Mouse (Mus musculus) urinary bladder, adult 18-20 months (tissue): Measurements from ENCODE around the gene 1700008O03Rik.

Source experiments
- DNase-seq, 2 experiments: peaks; one replicate each; pipeline ENCODE4 v3.0.0; 2022; ENCODE audit warnings: low spot score in 2 of 2, mixed read lengths in 2 of 2

Gene 1700008O03Rik

DNA sequence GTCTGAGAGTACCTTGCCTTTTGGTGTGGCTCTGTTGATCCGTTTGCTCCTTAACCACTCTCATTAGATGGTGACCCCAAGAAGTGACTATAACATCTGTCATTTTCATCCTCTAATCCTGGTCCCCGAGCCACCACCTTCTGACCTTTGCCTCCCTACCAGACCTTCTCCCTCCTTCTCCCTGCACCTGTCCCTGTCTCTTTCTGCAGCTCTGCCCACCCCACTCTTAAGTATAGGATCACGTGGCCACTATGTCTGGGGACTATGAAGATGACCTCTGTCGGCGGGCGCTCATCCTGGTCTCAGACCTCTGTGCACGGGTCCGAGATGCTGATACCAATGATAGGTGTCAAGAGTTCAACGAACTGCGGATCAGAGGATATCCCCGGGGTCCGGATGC, at the start of gene 1700008O03Rik:
Gene 1700008O03Rik, minus strand, starts transcription at position 101 of the 400 bp plus-strand sequence.
- DNase-seq: no peak

DNA sequence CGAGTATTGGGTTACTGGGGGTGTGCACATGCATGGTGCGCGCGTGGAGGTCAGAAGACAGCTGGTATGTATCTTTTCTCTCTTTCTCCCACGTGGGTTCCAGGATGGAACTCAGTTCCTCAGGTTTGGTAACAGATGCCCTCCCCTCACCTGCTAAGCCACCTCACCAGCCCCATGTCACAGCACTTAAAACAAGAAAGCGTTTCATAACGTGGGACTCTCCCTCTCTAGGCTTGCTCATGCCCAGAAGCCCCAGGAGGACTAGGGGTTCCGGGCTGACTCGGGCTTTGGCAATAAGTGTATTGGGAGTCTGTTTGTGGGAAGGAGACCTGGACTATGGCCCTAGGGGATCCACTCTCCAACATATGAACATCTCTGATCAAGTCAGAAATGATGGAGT, 48.5 kb upstream of the 1700008O03Rik start:
- no peak for DNase-seq

DNA sequence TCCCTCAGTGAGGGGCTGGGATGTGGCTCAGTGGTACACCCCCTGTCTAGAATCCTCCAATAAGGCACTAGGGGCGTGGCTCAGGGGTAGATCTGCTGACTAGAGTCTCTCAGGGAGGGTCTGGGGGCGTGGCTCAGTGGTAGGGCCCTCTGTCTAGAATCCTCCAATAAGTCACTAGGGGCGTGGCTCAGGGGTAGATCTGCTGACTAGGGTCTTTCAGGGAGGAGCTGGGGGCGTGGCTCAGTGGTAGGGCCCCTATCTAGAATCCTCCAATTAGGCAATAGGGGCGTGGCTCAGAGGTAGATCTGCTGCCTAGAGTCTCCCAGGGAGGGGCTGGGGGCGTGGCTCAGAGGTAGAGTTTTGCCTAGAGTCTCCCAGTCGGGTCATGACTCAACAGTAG, 47.8 kb upstream of the 1700008O03Rik start:
- no peak for DNase-seq

DNA sequence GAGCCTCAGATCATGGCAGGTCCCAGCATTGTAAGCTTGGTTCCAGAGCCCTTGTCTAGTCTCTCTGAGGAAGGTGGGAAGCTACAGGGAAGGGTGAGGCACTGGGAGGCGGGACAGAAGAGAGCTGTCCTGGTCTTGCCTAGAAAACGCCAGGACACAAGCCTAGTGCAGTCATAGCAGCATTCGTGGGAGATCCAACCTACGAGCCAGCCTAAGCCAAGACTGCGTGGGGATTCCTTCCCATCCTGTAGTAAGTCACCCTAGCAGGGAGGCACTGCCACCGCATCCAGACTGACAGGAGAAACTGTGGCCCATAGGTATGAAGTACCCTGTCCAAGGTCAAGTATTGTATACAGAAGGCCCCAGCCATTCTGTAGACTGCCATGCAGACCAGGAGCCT, 46.9 kb upstream of the 1700008O03Rik start:
- no peak for DNase-seq

DNA sequence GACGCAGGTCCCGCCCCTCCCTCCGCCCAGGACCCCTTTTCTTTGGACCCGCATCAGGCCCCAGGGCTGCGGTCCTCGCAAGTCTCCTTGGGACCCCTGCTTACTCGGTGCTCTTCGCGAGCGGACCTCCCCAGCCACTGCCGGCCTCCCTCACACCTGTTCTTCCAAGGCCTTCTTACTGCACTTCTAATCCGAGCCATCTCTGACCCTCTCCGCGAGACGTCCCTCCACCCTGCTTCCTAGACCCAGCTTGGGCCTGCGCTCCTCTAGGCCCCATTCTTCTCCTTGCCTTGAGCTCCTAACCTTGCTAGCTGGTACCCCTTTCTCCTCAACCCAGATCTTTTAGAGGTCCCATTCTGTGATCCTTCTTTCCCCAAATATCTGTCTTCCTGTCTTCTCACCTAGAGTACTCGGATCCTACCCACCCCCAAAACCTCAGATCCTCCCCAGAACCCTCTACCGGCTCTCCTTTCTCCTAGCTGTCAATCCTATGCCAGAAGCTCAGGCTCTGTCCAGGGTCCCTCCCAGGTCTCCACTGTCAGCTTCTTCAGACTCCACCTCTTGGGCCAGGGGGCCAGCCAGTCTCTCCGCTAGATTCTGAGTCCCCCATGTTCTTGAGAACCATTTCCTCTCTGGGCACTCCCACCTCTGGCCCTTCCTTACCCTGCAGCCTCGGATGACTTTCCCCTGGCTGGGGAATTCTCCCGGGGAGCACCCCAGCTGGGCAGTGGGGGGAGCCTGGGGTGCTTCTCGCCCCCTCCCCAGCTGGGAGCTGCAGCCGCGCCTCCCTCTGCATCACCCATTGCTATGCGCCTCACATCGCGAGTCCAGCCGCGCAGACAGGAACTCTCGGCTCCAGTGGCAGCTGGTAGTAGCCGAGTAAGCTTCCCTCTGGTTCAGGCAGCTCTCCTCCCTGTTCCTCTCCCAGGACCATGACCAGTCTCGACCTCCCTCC, 44.2 kb upstream of the 1700008O03Rik start:
- DNase-seq: no peak

DNA sequence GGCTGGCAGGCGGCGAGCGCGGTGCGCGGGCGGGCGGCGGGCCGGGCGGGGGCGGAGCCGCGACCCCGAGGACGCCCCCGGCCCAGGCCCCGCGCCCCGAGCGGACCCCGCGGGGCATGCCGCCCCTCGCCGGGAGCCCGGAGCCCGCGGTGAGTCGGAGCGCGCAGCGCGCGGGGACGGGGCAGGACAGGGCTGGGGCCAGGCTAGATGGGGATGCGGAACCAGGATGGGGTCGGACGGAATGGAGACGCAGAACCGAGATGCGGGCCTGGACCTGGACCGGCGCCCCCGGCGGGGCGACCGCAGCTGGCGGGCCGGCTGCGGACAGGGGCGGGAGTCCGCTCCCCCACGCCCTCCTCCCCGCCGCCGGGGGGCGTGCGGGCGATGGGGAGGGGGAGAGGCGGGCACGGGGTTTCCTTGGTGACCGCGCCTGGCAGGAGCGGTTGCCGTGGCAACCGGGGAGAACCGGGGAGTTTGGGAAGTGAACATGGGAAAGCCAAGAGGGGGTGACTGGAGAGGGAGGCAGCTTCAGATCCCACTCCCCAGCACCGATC, 43.4 kb upstream of the 1700008O03Rik start, which contains the start of gene Lrrc4b:
Gene Lrrc4b, plus strand, starts transcription at position 51 of the 554 bp plus-strand sequence.
- no peak for DNase-seq

DNA sequence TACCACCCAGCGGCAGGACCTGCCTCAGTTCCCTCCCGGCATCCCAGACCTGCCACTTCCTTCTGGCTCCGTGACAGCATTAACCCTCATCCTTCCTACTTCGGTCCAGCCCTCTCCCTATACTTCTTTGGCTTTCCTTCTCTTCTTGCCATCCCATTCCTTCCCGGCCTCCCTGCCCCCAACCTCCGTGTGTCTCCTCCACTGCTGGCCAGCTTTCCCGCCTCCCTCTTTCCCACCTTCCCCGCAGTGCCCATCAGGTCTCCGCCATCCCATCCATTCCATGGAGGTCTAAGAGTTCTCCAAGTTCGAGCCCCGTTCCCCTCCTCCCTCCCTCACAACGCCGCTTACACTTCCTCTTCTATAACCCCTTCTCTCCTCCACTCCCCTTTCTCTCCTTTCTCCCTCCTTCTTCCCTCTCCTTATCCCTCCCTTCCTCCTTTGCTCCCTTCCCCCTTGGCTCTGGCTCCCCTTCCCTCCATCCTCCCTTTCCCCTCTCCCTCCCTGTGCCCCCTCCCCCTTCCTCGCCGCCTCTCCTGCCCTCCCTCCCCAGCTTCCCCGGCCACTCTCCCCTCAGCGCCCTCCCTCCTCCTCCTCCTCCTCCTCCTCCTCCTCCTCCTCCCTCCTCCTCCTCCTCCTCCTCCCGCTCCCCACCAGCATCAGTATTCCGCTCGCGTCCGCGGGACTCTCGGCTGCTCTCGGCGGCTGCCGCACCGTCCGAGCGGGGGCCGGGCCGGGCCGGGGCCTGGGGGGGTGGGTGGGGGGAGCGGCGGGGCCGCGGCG, 42.7 kb upstream of the 1700008O03Rik start:
- no peak for DNase-seq

DNA sequence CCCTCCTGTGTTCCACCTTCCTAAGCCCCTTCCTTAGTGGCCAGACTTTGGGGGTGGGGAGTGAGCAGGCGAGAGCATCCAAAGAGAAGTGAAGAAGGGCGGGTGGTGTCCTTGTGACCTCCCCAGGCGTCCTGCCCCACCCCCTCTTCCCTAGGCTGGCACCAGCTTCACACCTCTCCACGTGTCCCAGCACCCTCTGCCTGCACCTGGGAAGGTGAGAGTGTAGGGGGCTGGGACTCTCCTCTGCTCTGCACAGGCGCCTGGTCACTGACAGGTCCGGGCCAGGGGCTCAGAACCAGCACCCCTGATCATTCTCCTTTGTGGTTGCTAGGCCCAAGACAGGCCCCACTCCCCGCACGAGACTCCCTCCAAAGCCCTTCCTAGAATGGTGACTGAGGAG, 42.0 kb upstream of the 1700008O03Rik start:
- no peak for DNase-seq

DNA sequence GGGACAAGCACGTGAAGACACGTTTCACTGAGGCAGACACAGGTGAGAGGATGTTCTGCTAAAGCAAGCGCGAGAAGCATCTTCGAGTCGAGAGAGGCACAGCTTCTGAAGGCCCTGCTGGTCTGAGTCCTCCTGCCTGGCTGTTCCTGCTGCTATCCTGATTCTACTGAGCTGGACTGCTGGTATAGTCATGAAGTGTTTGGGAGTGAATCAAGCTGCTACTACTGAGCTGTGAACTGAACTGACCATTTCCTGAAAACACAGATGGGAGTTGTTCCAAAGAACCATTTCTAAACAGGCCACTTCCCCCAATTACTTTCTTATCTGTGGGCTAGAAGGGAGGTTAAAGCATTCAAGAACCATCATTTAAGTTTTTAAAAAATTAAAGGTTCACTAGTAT, 27.7 kb upstream of the 1700008O03Rik start:
- DNase-seq: no peak

DNA sequence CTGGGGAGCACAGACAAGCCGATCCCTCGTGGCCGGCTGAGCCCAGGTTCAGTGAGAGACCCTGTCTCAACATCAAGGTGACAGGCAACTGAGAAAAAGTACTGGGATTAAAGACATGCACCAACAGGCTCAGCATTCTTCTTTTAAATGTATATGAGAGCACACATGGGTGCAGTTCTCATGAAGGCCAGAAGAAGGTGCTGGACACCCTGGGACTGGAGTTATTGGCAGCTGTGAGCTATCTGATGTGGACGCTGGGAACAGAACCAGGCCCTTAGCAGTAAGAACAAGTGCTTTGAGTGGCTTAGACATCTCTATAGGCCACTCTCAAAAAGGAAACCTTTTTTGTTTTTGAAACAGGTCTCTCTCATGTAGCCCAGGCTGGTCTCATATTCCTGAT, 25.5 kb upstream of the 1700008O03Rik start:
- DNase-seq: no peak

DNA sequence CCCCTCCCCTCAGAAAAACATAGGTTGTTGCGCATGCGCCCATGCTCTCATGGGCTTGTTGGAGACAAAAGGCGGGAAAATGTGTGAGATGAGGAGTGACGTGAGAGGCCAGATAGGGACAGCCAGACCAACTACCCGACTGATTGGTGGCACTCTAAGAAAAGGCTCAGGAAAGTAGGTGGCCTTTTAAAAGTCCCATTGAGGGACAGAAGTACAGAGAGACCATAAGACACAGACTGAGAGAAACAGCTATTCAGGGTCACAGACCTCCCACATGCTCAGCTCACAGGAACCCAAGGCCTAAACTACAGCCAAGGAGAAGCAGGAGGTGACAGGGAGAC, 20.4 kb upstream of the 1700008O03Rik start:
- DNase-seq: no peak

DNA sequence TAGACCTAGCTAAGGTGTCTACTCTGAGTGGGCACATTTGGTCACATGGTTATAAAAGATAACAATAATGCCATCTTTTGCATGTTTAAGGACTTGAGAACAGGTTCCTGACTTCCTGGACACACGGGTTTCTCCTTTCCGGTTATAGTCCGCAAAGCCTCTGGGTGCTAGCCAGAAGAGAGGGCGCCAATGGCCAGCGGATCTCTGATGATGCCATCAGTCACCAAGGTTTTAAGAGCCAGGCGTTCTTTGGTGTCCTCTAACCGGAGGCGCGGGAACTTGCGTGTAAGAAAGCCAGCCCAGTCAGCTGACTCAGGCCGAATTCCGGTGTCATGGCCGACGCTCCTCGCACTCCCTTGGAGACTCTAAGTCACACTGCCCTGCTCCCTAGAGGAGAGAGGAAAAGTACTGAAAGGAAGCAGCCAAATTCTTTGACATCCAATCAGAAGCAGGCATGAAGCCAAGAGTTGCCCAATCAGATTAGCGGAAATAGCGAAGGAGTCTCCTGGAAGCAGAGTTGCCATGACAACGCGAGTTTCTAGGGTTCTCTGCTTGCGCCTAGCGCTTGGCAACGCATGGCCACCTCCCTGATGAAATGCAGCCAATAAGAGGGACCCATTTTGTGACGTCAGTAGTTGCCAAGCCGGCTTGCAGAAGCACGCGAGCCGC, 19.9 kb upstream of the 1700008O03Rik start:
- peak; percentile 40 to 78 for DNase-seq

DNA sequence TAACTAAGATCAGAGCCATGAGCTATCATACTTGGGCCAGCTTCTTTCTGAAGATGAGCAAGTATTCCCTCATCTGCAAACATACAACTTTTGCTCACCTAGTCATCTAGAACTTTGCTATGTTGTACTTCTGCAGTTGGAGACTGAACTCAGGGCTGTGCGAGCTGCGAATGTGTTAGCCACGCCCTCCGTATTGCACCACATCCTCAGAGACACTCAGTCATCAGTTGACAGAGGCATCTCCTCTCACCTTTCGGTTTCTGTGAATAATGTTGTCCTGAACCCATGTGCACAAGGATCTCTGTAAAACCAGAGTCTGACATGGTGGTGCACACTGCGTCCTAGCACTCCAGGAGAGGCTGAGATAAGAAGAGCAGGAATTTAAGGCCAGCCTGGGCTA, 16.1 kb upstream of the 1700008O03Rik start:
- DNase-seq: no peak

DNA sequence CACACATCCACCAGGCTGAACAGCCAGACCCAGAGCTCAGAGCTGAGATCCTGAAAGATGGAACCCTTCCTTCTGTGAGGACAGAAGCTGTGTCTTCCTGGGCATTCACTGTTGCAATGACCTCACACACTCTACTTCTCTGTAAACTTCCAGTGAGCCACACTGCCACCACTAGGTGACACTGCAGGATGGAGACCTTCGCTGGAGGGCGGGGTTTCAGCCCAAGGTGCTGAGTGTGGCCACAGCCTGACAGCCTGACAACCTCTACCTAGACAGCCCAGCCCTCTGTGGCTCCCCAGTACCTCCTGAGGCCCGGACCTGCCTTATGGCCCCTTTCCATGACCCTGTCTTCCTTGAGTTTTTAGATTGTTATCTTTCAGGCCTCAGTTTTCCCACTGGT, 12.9 kb upstream of the 1700008O03Rik start:
- DNase-seq: peak in 1 of 2 experiments; percentile 16

DNA sequence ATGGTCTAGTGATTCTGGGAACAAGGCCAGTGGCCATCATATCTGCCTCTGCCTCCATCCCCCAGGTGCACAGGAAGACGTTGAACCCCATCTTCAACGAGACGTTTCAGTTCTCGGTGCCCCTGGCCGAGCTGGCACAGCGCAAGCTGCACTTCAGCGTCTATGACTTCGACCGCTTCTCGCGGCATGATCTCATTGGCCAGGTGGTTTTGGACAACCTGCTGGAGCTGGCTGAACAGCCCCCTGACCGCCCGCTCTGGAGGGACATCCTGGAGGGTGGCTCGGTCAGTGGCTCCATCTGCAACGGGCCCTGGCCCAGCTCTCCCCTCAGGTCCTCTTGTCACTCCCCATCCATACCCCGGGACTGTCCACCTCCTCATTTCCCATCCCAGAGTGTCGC, 7.7 kb upstream of the 1700008O03Rik start:
- no peak for DNase-seq

DNA sequence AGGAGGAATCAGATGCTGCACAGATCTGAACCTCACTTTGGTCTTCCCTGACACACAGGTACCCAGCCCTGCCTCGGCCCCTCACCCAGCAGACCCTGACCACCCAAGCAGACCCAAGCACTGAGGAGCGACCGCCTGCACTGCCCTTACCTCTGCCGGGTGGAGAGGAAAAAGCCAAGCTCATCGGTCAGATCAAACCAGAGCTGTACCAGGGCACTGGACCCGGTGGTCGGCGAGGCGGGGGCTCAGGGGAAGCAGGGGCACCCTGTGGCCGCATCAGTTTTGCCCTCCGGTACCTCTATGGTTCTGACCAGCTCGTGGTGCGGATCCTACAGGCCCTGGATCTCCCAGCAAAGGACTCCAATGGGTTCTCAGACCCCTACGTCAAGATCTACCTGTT, 6.7 kb upstream of the 1700008O03Rik start:
- no peak for DNase-seq

DNA sequence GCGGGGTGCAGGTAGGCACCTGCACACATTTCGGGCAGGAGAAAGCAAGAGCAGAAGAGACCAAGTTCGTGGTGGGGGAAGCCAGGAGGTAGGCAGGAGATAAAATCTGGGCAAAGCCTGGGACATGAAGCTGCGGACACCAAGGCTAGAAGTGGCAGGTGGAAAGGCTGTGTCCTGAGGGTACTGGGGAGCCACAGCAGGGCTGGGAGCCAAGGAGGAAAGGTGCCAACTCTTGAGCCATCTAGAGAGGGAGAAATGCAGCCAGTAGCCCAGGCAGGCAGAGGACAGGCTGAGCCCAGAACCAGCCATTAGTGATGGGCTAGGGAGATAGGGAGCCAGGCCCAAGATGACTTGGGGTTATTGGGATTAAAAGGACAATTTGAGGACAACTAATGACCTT, 6.2 kb upstream of the 1700008O03Rik start:
- no peak for DNase-seq

DNA sequence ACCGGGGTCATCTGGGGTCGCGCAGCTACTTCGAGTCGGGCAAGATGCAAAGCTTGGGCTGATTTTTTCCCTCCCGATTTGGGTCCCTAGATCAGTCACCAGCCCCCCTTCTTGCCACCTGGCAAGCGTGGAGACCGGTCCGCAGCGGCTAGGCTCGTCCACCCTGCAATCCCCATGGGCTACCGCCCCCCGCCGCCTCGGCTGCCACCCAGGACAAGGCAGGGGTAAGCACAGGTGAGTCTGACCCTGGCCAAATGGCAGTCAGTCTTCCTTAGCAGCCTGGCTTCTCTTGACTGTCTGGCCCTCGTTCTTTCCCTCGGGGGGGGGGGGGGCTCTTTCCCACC, 932 bp downstream of the 1700008O03Rik start:
- DNase-seq: peak in 1 of 2 experiments; percentile 55

DNA sequence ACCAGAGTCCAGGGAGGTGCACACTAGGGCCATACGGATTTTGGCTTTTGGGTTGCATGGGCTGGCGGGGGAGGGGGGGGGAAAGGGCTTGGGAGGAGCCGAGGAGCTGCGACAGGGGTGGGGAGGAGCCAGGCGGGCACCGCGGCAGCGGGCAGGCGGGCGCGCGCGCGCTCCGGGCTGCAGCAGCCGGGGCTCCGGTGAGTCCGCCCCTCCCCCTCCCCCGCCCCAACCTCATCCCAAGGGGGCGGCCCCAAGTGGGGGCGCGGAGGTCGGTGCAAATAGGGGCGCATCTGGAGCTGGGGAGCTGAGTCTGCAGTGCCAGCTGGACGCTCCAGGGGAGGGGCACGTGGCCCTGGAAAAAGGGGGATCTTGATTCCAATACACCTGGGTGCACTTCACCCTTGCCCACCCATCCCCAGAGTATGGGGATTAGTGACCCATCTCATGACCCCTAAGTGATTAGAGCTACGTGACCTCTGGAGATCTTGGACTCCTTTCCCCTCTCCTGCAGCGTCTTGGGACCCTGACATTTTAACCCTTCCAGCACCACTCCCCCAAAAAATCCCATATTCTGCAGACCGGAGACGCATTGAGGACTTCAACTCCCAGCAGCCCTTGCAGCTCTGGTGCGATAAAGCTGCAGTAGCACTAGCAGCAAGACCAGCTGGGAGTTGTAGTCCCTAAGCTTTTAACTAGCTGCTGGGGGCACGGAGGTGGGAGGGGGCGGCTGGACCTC, 1.5 kb downstream of the 1700008O03Rik start, which contains the start of gene Syt3:
Gene Syt3, plus strand, starts transcription at position 123 of the 736 bp plus-strand sequence.
- peak; percentile 44 to 62 for DNase-seq

DNA sequence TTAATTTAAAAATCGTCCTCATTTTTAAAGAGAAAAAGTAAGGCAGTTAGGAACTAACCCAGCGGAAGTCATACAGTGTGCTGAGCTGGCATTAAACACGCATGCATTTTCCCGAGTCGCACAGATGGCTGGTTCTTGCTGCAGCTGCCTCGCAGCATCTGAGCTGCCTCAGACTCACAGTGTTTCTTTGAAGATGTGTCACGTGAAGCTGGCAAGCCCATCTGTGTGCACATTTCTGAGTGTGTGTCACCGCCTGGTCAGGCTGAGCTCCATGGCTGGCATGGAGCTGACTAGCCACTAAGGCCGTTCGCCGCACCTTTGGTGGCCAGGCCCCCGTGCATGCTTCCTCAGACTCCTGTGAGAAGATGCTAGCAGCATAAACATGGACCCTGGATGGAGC, 3.1 kb downstream of the 1700008O03Rik start:
- DNase-seq: no peak

DNA sequence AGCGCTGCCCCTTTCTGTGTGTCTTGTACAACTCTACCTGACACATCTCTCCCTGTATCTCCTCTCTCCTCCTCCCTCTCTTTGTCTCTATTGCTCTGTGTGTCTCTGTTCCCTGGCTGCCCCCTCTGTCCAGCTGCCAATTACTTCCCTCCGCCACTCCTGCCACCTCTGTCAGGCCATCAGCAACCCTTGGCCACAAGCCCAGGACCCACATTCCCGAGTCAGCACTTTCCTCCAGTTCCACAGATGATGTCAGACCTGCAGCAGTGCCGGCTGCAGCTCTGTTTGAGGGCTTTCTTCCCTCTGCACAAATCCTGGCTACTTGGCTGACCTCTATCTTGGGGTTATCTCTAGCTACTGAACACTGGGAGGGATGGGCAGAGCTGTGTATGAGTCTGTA, 7.3 kb downstream of the 1700008O03Rik start:
- DNase-seq: no peak
